Mouse (Mus musculus) heart, embryonic 10.5 days (tissue): ENCODE data around the gene Afap1. TPM values are rescaled to one million over a fixed set of nuclear protein-coding genes. Genes with fewer than 3 reads are reported as not detected.

Experiments used
- DNase-seq: peaks from one replicate; pipeline ENCODE4 v3.0.0-alpha.2; 2017; ENCODE audit warnings: low spot score
- H3K27ac ChIP-seq: fragments of 300-500 bp; sonication (generic); 2 replicates; pipeline ENCODE4 v1.5.1; 2016; ENCODE audit warnings: mild to moderate bottlenecking
- H3K27me3 ChIP-seq: fragments of 300-500 bp; sonication (generic); 2 replicates; pipeline ENCODE4 v1.6.1; 2016; ENCODE audit warnings: mild to moderate bottlenecking; ENCODE audit not compliant: poor library complexity, insufficient read depth, severe bottlenecking
- H3K36me3 ChIP-seq: fragments of 300-500 bp; sonication (generic); 2 replicates; pipeline ENCODE4 v1.6.1; 2016; ENCODE audit warnings: mild to moderate bottlenecking, moderate library complexity
- H3K4me1 ChIP-seq: fragments of 300-500 bp; sonication (generic); 2 replicates; pipeline ENCODE4 v1.6.1; 2016; ENCODE audit warnings: mild to moderate bottlenecking
- H3K4me3 ChIP-seq: fragments of 300-500 bp; sonication (generic); 2 replicates; pipeline ENCODE4 v1.5.1; 2016; ENCODE audit warnings: mild to moderate bottlenecking, moderate library complexity
- H3K9me3 ChIP-seq: fragments of 300-500 bp; sonication (generic); 2 replicates; pipeline ENCODE4 v1.6.1; 2016; ENCODE audit warnings: mild to moderate bottlenecking, moderate library complexity
- WGBS: fragments of 180-500 bp; shearing (Covaris S2); methylation state at CpG from one replicate; pipeline ENCODE4 v1.1.7; 2016; 5-methylcytosine and 5-hydroxymethylcytosine counted together
- polyA plus RNA-seq: library from polyadenylated mRNA; unstranded; fragments of >200 nt; fragmentation: Nextera tagmentation; extraction: Ambion mirVana; gene quantifications from 2 replicates; pipeline ENCODE4 v1.2.1, GENCODE M21; 2016

Afap1 gene
- polyA plus RNA-seq, 1 experiment from 2014 or later = 21.7 TPM

DNA sequence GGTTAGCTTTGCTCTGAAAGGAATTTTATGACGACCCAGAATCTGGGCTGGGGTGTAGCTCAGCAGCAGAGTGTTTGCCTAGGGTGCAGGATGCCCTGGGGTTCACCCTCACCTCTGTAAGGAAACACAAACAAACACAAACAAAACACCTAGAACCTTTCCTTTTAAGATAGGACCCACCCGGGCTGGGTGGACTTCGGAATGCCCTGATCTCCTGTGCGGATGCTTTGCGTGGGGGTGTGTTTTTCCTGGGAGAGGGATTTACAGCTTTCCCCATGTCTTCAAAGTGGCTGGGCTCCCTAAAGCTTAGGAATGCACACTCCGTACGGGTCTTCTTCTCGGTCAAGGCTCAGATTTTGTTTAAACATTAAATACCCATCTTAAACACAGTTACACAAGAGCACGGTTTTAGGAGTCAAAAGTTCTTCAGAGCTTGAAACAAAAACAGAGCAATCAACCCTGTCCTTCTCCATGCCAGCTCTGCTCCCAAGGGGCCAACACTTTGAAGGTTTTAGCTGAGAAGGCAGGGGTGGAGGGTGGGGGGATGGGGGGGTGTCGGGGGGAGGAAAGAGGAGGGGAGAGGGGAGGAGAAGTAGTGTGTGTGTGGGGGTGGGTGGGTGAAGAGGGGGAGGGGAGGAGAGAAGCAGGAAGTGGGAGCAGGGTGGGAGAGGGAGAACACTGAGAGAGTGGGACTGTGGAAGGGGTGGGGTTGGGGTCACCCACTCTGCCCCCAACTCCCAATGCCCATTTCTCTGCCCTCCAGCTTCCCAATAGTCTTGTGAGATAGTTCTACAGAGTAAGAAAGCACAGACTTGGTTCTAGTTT is 7.5 kb downstream of the Afap1 start:
- WGBS = 8% methylated on average over 10 of the region's 10 CpGs
- Histone ChIP-seq H3K9me3 (no peaks in the 10 kb centered on the region), H3K4me1 (peaks cover 82% of the 10 kb centered on the region), H3K36me3 (no peaks in the 10 kb centered on the region), H3K4me3 (peak overlapping the region; percentile 36), H3K27me3 (no peaks in the 10 kb centered on the region), H3K27ac (peak overlapping the region; percentile 83)
- no peak for DNase-seq

- no peaks in the 10 kb centered on the region for H3K36me3 ChIP-seq
- H3K4me3 ChIP-seq = peak overlapping the region; percentile 36
- H3K4me1 ChIP-seq = peaks cover 82% of the 10 kb centered on the region
- peak; percentile 88 for DNase-seq
- H3K27me3 ChIP-seq = no peaks in the 10 kb centered on the region
- H3K27ac ChIP-seq = peak overlapping the region; percentile 83
- H3K9me3 ChIP-seq = no peaks in the 10 kb centered on the region
- 29% methylated on average over 12 of the region's 12 CpGs for WGBS
Observed at GRCm38 (mm10) chr5:35901226-35901809, 8.2 kb downstream of the Afap1 start.

DNA sequence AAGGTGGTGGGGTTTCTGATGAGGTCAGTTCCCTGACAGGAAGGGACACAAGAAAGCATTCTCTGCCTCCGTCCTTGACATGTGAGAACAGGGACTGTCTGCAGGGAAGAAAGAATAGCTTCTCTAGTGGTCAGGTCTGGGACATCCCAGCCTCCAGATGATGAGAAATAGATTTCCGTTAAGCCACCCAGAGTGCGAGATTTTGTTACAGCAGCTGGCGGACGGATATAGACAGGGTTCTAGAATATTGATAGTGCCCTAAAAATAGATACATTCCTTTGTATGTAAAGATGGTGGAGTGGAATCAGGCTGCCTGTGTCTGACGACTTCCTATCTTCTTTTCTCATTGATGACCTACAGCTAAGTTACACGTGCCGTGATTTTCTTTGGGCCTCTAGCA is 10.3 kb downstream of the Afap1 start:
- 28% methylated on average over 8 of the region's 8 CpGs for WGBS
- Histone ChIP-seq H3K27ac (peak overlapping the region; percentile 85), H3K4me3 (no peak overlapping the region), H3K36me3 (no peaks in the 10 kb centered on the region), H3K9me3 (no peaks in the 10 kb centered on the region), H3K4me1 (peaks cover 86% of the 10 kb centered on the region), H3K27me3 (no peaks in the 10 kb centered on the region)
- no peak for DNase-seq

GRCm38 (mm10) chr5:35905283-35905682 is 12.2 kb downstream of the Afap1 start:
- Histone ChIP-seq H3K36me3 (0 out of 2 replicates have a peak, but pooled peaks cover 5% of the 10 kb centered on the region), H3K27me3 (no peaks in the 10 kb centered on the region), H3K4me1 (peaks cover 89% of the 10 kb centered on the region), H3K4me3 (no peak overlapping the region; the same call in 1 of the 2 replicates), H3K9me3 (no peaks in the 10 kb centered on the region), H3K27ac (peak overlapping the region; percentile 85)
- WGBS = 48% methylated on average over 8 of the region's 8 CpGs
- no peak for DNase-seq

GRCm38 (mm10) chr5:35907090-35907489 is 14.0 kb downstream of the Afap1 start:
- WGBS = 59% methylated on average over 4 of the region's 4 CpGs
- no peak overlapping the region for H3K4me3 ChIP-seq
- H3K27me3 ChIP-seq = no peaks in the 10 kb centered on the region
- peaks cover 75% of the 10 kb centered on the region for H3K4me1 ChIP-seq
- no peaks in the 10 kb centered on the region for H3K9me3 ChIP-seq
- peak overlapping the region; percentile 49 for H3K27ac ChIP-seq
- DNase-seq = no peak
- H3K36me3 ChIP-seq = peaks cover 17% of the 10 kb centered on the region; the same call in 1 of the 2 replicates

GRCm38 (mm10) chr5:35907633-35908426 is 14.7 kb downstream of the Afap1 start:
- H3K4me1 ChIP-seq = peaks cover 72% of the 10 kb centered on the region
- no peak for DNase-seq
- peak overlapping the region; percentile 28; the same call in 1 of the 2 replicates for H3K4me3 ChIP-seq
- 43% methylated on average over 15 of the region's 15 CpGs for WGBS
- H3K27ac ChIP-seq = peak overlapping the region; percentile 83
- peaks cover 24% of the 10 kb centered on the region; the same call in 1 of the 2 replicates for H3K36me3 ChIP-seq
- no peaks in the 10 kb centered on the region for H3K9me3 ChIP-seq
- no peaks in the 10 kb centered on the region for H3K27me3 ChIP-seq

DNA sequence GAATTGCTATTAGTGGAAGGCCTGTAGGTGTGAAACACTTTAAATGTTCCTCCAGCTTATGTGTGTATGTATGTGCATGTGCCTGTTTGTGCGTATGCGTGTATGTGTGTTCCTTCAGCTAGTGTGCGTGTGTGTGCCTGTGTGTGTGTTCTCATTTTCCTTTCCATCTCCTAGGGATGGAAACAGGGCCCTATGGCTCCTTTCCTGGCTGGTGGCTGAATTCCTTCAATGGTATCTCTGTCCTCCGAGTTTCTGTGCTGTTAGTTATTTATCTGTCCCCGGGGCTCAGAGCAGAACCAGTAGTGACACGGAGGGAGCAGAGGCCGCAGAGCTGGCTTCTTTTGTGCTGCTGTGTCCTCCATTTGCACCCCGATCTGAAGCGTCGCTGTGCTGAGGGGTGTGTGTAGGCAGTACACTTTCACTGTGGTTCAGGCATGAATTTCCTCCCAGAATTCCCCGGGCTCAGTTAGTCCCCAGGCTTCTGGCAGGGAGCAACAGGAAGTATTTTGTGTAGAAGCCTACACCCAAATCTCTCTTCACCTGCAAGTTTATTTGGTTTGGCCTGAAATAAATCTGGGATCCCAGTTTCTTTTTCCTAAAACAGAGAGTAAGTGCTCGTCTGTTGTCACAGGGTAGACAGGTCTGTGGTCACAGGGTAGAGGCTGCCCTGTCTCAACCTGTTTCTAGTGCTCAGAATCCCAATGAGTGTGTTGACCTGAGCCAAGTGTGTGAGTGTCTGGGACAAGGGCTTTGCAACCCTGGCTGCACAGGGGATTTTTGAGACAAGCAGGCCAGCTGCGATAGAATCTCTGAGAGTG is 15.7 kb downstream of the Afap1 start:
- Histone ChIP-seq H3K9me3 (no peaks in the 10 kb centered on the region), H3K36me3 (peaks cover 27% of the 10 kb centered on the region; the same call in 1 of the 2 replicates), H3K4me1 (peaks cover 65% of the 10 kb centered on the region), H3K4me3 (no peak overlapping the region), H3K27ac (peak overlapping the region; percentile 83), H3K27me3 (no peaks in the 10 kb centered on the region)
- DNase-seq = no peak
- 46% methylated on average over 13 of the region's 13 CpGs for WGBS

GRCm38 (mm10) chr5:35915629-35916300 is 22.6 kb downstream of the Afap1 start:
- no peaks in the 10 kb centered on the region for H3K9me3 ChIP-seq
- peak overlapping the region; percentile 81 for H3K27ac ChIP-seq
- H3K27me3 ChIP-seq = no peaks in the 10 kb centered on the region
- no peak for DNase-seq
- peaks cover 67% of the 10 kb centered on the region for H3K4me1 ChIP-seq
- 71% methylated on average over 12 of the region's 12 CpGs for WGBS
- peaks cover 20% of the 10 kb centered on the region; the same call in 1 of the 2 replicates for H3K36me3 ChIP-seq
- no peak overlapping the region for H3K4me3 ChIP-seq

GRCm38 (mm10) chr5:35916666-35917065 is 23.5 kb downstream of the Afap1 start:
- 59% methylated on average over 5 of the region's 5 CpGs for WGBS
- Histone ChIP-seq H3K4me3 (no peak overlapping the region), H3K27me3 (no peaks in the 10 kb centered on the region), H3K27ac (peak overlapping the region; percentile 81; the same call in 1 of the 2 replicates), H3K36me3 (peaks cover 12% of the 10 kb centered on the region; the same call in 1 of the 2 replicates), H3K9me3 (no peaks in the 10 kb centered on the region), H3K4me1 (peaks cover 76% of the 10 kb centered on the region)
- no peak for DNase-seq

DNA sequence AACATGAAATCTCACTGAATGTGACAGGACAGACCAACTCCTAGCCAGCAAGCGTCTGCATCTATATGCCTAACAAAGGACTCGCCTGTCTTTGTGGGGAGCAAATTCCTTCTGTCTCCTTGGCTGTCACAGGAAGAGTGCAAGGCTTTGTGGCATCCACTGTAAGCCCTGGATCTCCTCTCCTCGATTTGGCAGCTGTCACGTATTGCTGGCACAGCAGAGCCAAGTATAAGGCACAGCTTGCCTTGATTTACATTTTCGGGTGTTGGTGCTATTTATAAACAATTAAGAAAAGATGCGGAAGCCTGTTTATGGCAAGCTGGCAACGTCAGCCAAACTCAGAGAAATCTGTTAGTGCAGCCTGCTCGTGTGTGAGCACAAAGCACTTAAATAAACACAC is 25.3 kb downstream of the Afap1 start:
- Histone ChIP-seq H3K9me3 (no peaks in the 10 kb centered on the region), H3K27me3 (no peaks in the 10 kb centered on the region), H3K36me3 (no peaks in the 10 kb centered on the region), H3K4me3 (no peak overlapping the region), H3K4me1 (peaks cover 94% of the 10 kb centered on the region), H3K27ac (peak overlapping the region; percentile 91)
- no peak for DNase-seq
- WGBS = 27% methylated on average over 8 of the region's 8 CpGs

- no peak for DNase-seq
- H3K4me1 ChIP-seq = peaks cover 97% of the 10 kb centered on the region
- WGBS = 54% methylated on average over 4 of the region's 4 CpGs
Observed at GRCm38 (mm10) chr5:35920076-35920475, 27.0 kb downstream of the Afap1 start.

DNA sequence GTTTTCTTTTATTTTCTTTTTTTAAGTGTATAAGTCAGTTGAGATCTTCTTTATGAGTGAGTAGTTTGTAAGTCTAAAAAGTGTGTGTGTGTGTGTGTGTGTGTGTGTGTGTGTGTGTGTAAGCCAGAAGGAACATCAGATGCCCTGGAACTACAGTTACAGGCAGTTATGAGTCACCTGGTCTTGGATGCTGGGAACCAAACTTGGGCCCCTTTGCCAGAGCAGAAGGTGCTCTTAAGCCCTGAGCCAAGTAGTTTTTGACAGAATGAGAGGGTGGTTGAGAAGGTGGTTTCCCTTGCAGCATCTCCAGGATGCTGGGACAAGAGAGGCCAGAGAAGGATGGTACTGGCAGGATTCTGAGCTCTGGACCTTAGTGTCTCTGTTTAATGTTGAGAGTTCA is 27.4 kb downstream of the Afap1 start:
- peak overlapping the region; percentile 91 for H3K27ac ChIP-seq
- no peak overlapping the region for H3K4me3 ChIP-seq
- no peaks in the 10 kb centered on the region for H3K36me3 ChIP-seq
- peaks cover 97% of the 10 kb centered on the region for H3K4me1 ChIP-seq
- H3K27me3 ChIP-seq = no peaks in the 10 kb centered on the region
- no peaks in the 10 kb centered on the region for H3K9me3 ChIP-seq
- no peak for DNase-seq

More at GRCm38 (mm10) chr5:35920076-35920475, 27.0 kb downstream of the Afap1 start:
- peak overlapping the region; percentile 91 for H3K27ac ChIP-seq
- H3K9me3 ChIP-seq = no peaks in the 10 kb centered on the region
- H3K36me3 ChIP-seq = no peaks in the 10 kb centered on the region
- no peak overlapping the region for H3K4me3 ChIP-seq
- no peaks in the 10 kb centered on the region for H3K27me3 ChIP-seq
